Mouse (Mus musculus): ENCODE results near the gene Agpat1. TPM values are rescaled to one million over a fixed set of nuclear protein-coding genes. Genes with fewer than 3 reads are reported as not detected.
A peak's percentile ranks its signal among the peaks of the same experiment; 100 is the strongest.

Gene Agpat1
- total RNA-seq, 2 experiments from 2014 or later, result 53.6 to 56.9 TPM

DNA sequence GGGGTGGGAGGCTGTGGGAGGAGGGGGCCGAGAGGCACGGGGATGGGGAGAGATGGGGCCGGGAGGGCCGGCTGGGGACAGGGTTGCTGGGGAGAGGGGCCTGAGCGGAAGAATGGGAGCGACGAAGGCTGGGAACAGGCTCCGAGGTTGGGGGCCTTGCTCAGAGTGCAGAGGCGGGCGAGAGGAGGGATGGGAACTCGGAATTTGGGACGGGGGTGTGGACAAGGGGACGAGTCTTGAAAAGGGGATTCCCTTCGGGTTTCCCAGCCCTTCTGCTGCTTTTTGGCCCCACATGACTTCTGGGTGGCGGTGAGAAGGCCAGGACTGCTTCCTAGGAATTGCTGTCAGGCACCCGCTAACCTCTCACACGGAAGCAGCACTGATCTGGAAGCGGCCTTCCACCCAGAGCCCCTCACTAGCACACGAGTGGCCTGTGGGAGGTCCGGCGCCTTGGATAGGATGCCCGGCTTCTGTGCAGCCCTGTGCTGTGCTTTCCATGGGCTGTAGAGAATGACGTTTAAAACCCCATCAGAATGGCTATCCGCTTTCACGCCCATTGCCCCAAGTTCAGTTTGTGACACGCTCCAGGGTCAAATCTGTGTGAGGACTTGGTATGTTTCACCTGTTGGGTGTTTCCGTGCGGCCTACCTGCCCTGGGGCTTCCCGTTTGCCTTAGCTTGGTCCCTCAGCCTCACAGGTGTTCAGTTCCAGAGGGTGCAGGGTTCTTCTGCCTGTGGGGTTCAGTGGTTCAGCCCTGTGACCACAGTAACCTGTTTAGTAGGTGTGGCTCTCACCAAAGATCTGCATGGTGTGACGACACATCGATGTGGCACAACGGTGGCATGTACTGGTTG, 2.4 kb downstream of the Agpat1 start:
- no peak for DNase-seq

DNA sequence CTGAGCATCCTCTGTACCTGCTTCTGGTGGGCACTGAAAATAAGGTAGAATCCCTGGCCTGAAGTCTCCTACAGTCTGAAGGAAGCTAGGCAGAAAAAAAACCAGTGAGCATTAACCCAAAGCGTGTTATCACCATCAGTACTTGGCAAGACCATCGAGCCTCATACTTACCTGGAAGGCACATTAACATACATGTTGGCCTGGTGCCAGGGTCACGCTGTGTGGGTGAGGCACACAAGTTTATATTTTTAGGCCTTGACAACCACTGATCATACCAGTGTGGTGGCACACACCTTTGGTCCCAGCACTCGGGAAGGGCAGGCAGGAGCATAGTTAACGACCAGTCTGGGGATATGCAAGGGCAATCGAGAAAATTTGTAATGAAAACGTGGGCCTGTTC, 3.9 kb downstream of the Agpat1 start:
- DNase-seq, result no peak

DNA sequence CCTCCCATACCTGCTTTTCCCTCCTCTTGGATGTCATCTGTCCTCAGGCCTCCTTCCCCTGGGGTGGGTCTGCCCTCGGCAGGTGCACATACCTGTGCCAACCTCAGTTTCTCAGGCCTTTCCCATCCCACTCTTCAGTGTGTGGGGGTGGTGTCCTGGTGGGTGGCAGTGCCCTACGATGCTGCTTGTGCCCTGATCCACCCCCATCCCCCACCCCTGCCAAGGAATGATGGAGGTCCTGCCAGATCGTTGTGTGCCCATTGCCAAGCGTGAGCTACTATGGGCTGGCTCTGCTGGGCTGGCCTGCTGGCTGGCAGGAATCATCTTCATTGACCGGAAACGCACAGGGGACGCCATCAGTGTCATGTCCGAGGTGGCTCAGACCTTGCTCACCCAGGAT, 7.0 kb downstream of the Agpat1 start:
- no peak for DNase-seq

DNA sequence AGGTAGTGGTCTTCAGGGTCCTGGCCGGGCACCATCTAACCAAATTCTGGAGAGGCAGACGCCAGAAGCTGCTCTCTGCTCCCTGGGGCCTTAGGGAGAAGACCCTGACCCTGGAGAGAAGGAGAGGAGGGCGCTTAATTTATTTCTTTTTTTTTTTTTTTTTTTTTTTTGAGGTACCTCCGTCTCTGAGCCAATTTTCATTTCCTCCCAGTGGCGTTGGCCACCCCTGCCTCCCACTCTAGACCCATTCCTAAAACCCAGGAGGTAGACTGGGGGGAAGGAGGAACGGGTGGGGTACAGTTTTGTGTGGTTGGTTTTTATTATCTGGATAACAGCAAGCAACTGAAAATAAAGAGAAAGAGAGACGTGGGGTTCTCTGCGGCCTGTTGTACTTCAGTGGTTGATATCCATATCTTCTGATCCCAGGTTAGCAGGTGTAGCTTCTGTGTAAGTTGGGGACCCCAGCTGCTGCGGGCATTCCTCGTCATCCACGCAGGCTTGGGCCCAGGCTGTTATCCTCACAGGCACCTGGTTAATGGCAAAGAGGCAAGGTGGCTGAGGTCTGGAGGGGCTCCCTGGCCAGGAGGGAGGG, 9.1 kb downstream of the Agpat1 start:
- DNase-seq, result no peak

DNA sequence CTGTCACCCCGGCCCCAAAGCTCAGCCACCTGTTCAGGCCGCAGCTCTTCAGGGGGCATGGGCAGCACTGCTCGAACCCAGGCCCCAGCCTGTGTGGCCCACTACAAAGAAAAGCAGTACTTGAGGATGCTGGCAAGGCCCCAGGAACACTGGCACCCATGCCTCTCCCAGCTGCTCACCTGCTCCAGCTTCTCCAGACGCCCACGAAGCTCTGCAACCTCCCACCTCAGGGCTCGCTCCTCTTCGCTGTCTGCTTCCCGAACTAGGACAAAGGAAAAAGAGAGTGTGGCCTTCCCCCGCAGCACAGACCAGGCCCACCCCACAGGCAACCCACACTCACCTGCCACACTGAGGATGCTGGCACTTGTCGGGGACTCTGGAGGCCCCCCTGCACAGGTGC, 9.8 kb downstream of the Agpat1 start:
- DNase-seq, result no peak

DNA sequence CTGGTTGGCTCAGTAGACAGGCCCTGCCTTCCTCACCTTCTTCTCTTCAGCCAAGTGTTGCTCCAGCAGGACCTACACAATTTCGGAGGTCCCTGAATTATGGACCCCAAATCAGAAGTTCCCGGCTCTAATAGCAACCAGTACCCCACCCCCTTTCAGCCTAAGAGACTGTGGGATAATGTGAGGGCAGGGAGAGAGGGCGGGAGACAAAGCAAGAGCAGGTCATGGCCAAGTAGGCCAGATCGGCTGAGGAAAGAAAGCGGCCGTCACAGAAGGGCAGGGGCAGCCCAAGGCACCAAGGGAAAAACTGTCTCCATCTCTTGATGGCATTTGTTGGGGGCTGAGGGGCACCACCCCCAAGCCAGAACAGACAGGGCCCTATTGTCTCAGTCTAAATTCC, 11.8 kb downstream of the Agpat1 start, which contains the start of gene Egfl8:
Gene Egfl8 (minus strand): TSS at position 101 of the 400 bp plus-strand sequence.
- DNase-seq, result no peak

DNA sequence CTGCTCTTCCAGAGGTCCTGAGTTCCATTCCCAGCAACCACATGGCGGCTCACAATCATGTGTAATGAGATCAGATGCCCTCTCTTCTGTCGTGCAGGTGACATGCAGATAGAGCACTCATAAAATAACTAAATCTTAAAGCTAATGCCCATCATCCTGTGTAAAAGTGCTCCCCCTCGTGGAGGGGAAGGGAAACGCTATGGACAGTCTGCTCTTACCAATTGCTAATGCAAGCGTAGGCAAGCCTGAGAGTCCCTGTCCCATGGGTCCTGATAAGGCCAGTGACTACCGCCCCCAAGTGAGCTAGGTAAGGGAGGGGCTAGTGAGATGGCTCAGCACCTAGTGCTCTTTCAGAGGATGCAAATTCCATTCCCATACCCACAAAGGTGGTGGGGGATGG, 14.9 kb downstream of the Agpat1 start:
- no peak for DNase-seq

DNA sequence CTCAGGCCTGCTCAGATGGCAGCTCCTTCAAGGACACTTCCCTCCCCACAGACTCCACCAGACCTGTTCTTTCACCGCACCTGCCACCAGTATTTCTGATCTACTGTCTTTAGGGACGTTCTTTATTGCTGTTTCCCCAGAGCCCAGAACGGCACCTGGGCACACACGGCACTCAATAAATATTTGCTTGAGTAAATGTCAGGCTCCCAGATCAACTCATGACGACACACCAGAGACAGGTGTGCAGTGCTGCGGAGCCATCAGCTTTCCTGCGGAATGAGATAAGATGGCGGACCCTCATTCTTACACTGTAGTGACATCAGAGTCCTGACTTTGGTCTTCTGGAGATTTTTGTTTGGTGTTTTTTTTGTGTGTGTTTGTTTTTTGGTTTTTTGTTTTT, 16.9 kb downstream of the Agpat1 start:
- no peak for DNase-seq

DNA sequence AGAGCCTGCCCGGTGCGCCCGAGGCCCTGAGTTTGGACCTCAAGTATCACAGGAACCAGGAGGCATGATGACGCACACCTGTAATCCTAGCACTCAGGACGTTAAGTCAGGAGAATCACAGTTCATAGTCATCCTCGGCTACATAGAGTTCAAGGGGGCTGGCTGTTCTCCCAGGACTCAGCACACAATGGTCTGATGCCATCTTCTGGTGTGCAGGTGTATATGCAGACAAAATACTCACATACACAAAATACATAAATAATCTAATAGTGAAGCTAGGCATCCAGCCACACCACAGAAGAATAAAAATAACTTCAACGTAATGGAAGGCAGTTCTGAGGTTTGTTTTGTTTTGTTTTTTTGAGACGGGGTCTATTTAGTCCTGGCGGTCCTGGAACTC, 19.1 kb downstream of the Agpat1 start:
- DNase-seq, result no peak

DNA sequence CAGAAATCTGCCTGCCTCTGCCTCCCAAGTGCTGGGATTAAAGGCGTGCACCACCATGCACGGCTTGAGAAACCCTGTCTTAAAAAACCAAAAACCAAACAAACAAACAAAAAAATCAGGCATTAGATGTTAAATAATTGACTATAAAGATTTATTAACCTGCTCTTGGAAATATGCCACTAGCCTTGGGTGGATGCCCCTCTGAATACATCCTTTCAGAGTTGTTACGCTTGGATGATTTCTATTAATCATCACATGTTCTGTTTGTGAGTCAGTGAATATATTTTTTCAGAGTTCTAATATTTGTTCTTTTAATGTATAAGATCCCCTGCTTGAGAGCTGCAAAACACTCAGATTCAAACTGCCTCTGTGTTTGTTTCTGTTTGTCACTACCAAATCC, 20.9 kb downstream of the Agpat1 start:
- DNase-seq, result no peak

DNA sequence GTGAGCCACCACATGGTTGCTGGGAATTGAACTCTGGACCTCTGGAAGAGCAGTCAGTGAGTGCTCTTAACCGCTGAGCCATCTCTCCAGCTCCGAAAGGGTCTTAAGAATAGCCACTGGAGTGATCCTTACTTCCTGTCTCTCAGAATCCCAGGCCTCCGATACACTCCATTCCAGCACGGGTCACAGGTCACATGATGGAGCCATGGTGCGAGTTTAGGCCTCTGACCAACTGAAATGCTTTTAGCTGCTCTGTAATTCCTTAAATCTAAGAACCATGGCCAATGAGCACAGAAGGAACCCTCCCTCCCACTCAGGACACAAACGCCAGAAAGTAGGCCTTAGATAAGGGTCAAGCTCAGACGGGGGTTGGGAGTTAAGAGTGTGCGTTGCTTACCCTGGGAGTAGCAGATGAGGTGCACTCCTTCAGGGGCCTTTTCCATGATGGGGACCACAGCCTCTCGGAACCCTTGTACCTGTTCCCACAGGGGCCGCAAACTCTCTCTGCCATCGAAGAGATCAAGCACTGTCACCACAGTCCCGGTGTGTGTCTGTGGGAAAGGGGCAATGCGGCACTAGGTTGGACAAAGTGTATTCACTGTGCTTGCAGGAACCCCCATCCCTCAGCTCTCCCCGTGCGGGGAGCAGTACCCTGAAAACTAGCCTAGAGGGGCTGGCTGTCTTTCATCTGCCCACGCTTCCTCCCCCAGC, 22.2 kb downstream of the Agpat1 start:
- no peak for DNase-seq

DNA sequence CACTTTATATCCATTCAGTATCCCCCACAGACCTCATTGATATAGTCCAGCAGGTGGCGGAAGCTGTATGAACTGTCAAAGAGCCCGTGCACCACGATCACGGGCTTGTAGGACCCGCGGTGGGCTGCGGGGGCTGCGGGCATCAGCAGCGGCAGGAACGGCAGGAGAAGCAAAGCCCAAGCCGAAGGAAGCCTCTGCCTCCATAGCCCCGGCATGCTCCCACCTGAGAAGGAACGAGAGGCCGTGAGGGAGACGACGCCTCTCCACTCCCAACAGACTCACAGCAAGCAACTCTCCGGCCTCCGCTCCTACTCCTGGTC, 22.7 kb downstream of the Agpat1 start:
- DNase-seq, result no peak

DNA sequence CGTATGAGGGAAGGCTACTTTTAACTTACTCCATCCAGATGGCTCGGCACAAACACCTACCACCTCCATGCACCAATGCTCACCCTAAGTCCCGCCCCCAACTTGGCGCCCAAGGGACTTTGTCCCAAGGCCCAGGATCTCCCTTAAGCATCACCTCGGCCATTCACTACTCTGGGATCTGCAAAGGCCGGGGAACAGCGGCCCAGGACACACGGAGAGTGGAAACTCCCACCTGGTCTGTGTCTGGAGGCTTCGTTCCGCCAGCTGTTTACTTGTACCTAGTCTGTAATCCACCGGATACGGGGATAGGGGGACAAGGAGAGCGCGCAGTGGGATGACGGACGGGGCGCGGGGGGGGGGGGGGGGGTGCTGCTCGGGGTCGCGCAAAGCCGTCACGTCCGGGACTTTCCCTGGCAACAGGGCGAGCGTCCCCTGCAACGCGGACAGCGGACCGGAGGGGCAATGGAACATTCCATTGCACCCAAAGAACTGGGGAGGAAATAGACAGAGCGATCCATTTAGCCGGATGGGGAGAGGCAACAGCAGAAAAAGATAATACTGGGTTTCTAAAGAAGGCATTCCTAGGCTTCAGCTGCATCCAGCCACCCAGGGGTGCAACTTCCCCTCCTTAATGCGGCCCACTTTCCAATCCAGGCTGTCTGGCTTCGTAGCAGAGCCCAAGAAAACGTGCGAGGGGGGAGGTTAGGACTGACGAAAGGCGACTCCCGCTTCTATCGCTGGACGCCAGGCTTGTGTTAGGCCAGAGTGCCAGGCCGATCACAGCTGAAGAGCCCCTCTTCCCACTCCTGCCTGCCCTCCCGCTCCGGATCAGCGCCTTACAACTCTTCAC, 23.3 kb downstream of the Agpat1 start:
- peak; percentile 85 for DNase-seq

DNA sequence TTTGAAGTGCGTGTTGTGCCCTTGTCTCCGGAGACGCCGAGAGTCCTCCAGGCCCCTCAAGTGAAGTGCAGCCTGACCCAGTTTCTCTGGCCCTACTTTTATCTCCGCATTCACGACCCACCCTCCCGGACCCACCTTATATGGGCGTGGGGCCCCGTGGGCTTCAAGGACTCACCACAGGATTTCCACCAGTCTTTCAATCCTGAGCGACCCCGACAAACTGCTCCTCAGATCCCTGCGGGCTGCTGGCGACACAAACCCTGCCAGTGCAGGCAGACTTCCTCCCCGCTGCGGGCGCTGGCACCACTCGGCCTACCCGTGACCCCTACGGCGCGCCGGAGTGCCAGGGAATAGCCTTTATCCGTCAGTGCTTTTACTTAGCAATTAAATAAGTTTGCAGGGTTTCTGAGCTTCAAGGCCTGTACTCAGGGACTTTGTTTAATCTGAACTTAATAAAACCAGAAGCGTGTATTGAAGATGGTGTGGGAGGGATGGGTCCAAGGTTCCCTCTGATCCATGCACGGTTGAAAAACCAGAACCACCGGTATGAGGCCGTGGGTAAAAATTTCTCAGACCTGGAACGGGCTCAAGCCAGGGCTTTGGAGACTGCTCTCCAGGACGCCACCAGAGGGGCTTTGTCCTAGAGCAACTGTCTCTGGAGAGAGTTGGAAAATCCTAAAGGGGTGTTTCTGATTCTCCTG, 24.0 kb downstream of the Agpat1 start, which contains the start of gene Ppt2:
Gene Ppt2 (minus strand): TSS at position 568 of the 701 bp plus-strand sequence.
- no peak for DNase-seq

DNA sequence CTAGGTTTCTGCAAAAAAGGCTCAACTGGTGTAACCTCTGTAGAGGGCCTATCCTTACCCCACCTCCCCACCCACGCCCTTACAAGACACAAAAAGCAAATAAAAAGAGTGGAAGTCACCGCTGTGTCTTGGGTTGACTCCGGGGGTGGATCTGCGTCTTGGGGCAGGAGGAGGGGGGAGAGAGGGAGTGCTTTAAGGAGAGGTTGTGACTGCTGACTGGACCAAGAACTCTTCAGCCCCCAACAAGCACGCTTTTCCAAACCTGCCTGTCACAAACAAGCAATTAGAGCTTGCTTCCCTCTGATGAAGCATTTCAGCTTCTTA, 24.5 kb downstream of the Agpat1 start:
- no peak for DNase-seq

DNA sequence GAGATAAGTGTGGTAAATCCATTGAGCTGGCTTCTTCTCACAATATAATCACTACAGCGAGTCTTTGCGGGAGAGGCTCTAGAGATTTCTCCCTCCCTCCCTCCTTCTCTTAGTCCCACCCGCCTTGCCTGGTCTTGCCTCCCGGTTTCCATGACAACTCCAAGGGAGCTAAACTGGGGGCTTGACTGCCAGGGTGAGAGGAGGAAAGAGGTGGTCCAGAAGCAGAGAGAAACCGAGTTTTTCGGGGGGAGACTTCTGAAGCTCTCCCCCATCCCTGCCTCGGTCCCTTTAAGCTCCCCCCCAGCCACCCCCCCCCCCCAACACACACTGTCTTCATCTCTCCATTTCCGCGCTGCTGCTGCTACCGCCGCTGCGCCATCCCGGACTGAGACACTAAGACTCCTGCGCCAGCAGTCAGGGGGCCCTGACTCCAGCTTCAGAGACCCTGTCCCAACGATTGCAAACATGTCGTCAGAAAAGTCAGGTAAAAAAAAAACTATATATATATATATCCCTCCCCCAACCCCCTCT, 25.2 kb downstream of the Agpat1 start, which contains the start of gene Prrt1:
Gene Prrt1 (plus strand): TSS at position 313 of the 531 bp plus-strand sequence.
- no peak for DNase-seq

DNA sequence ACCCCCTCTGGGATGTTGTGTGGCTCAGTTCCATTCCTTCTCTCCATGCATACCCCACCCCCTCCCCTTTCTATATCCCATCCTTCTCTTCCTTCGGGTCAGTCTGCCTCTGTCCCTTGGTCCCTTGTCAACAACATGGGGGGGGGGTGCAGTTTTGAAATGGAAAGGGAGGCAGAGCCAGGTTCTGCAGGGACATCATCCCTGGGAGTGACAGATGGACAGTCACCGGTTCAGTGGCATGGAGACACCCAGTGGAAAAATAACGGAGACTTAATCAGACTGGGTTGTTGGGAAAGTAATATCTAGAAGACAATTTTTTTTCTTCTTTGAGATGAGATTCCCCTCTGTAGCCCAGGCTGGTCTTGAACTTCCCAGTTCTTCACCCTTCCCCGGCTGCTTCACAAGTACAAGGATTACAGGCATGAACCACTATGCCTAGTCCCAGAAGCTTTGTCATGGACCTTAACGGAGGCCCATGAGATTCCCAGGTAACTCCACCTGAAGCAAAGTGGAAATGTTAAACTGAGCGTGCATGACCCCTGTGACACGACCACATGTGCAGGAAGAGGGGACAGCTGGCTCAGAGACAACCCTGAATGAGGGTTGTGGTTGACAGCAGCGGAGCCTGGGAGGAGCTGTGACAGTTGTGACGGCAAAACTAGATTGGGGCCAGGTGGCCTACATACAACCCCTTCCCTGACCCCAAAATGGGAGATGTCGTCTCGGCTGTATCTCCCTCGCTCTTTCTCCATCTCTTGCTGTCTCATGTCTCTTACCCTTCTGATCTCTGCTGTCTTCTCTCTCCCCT, 25.9 kb downstream of the Agpat1 start:
- no peak for DNase-seq

DNA sequence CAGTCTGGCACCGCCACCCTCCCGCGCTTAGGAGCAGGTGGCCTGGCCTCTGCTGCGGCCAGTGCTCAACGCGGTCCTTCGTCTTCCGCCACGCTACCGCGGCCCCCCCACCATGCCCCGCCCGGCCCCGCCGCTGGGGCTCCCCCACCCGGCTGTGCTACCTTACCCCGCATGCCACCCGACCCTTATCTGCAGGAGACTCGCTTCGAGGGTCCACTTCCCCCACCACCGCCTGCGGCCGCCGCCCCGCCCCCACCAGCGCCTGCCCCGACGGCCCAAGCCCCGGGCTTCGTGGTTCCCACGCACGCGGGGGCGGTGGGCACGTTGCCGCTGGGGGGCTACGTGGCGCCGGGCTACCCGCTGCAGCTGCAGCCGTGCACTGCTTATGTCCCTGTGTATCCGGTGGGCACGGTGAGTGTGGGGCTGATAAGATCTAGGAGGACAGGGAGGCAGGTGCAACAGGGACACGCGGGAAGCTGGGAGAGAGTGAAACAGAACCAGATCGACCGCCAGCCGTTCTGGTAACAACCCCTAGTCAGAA, 26.8 kb downstream of the Agpat1 start:
- no peak for DNase-seq

DNA sequence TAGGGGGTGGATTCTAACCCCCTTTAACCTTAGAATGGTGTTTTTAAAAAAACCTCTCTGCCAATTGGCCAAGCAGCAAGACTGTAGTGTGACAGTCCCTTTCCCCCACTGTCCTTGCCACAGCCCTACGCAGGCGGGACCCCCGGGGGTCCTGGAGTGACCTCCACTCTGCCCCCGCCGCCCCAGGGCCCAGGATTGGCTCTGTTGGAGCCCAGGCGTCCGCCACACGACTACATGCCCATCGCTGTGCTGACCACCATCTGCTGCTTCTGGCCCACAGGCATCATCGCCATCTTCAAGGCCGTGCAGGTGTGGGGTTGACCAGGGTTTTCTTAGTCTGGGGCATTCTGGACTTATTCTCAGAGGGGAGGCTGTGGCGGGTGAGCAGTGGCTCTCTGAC, 27.6 kb downstream of the Agpat1 start:
- no peak for DNase-seq

DNA sequence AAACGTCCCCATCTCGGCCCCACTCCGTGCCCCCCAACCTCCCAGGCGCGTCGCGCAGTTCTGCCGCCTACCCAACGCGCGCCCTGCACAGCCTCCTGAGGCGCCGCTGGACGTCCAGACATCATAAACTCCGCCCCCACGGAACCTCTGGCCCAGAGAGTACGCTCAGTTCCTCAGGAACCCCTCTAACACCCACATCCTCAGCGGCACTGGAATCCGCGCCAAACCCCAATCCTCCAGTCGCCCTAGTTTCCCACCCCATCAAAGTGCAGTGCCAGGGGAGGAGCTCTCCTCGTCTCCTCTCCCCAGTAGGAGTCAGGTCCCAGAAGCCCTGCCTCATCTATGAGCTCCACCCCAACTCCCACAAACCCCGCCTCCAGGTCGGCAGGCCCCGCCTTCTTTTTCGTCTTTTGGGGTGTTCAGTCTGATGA, 28.2 kb downstream of the Agpat1 start:
- peak; percentile 80 for DNase-seq
